Mouse (Mus musculus): Measurements from ENCODE around the gene Slc30a3.

DNA sequence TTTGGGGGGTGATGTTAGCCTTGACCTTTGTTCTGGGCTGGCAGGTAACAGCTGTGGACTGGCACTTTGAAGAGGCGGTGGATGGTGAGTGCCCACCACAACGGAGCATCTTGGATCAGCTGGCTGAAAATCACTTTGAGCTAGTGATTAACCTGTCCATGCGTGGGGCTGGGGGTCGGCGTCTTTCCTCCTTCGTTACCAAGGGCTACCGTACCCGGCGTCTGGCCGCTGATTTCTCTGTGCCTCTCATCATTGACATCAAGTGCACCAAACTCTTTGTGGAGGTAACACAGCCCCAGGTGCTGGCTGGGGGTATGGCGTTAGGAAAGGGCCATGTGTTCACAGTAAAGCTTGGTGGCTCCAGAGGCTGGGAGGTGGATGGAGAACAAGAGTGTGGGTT, 36.2 kb downstream of the Slc30a3 start:
- TF ChIP-seq CTCF (IDR thresholded peaks at IDR 0.05; ENCODE audit: borderline replicate concordance, insufficient read depth, low read depth, low read length) = no peak
- no peak for TF ChIP-seq POLR2A (IDR thresholded peaks at IDR 0.05; ENCODE audit: borderline replicate concordance, insufficient read depth, low read length)

Data from cerebellum, adult 2 months (tissue).